Mouse (Mus musculus) frontal cortex, adult (tissue): ENCODE measurements around the gene Naa15.
A peak's percentile ranks its signal among the peaks of the same experiment; 100 is the strongest.
"Not testable (repeated sequence)": the region's sequence is repeated elsewhere in the genome, so short reads cannot be mapped to it uniquely, and the experiment has no call there.

Experiments
- ATAC-seq: cut with Nextera tagmentation; 2 replicates; pipeline ENCODE4 v1.9.2; 2017; ENCODE audit warnings: mild to moderate bottlenecking, moderate library complexity, mixed read lengths; ENCODE audit not compliant: low TSS enrichment

Gene Naa15

GRCm38 (mm10) chr3:51434364-51434763, 19.4 kb downstream of the Naa15 start:
- not testable (repeated sequence) for ATAC-seq

GRCm38 (mm10) chr3:51434871-51435595, 20.1 kb downstream of the Naa15 start:
- no peak for ATAC-seq

- ATAC-seq, result no peak
Observed at GRCm38 (mm10) chr3:51468530-51468929, 53.6 kb downstream of the Naa15 start.

GRCm38 (mm10) chr3:51475706-51476105, 60.8 kb downstream of the Naa15 start:
- ATAC-seq, result peak; percentile 62

- no peak for ATAC-seq
Observed at GRCm38 (mm10) chr3:51479893-51480292, 64.9 kb downstream of the Naa15 start.

- no peak for ATAC-seq
Observed at GRCm38 (mm10) chr3:51481059-51481458, 66.1 kb downstream of the Naa15 start.

GRCm38 (mm10) chr3:51481881-51482280, 66.9 kb downstream of the Naa15 start:
- no peak for ATAC-seq

GRCm38 (mm10) chr3:51482781-51483180, 67.8 kb downstream of the Naa15 start:
- ATAC-seq, result no peak

GRCm38 (mm10) chr3:51483741-51484359, 68.9 kb downstream of the Naa15 start, which contains the start of gene Rab33b:
Gene Rab33b, plus strand, starts transcription at chr3:51483920.
- peak; percentile 91 for ATAC-seq

GRCm38 (mm10) chr3:51484370-51484769, 69.4 kb downstream of the Naa15 start:
- ATAC-seq, result no peak

- ATAC-seq, result no peak
Observed at GRCm38 (mm10) chr3:51485347-51485746, 70.4 kb downstream of the Naa15 start.

GRCm38 (mm10) chr3:51486491-51487195, 71.7 kb downstream of the Naa15 start:
- no peak for ATAC-seq

GRCm38 (mm10) chr3:51490088-51490753, 75.3 kb downstream of the Naa15 start:
- peak; percentile 58 for ATAC-seq

- no peak for ATAC-seq
Observed at GRCm38 (mm10) chr3:51493272-51493838, 78.4 kb downstream of the Naa15 start.

GRCm38 (mm10) chr3:51494466-51494865, 79.5 kb downstream of the Naa15 start:
- ATAC-seq, result no peak

- no peak for ATAC-seq
Observed at GRCm38 (mm10) chr3:51495646-51496045, 80.7 kb downstream of the Naa15 start.

- ATAC-seq, result no peak
Observed at GRCm38 (mm10) chr3:51497978-51498377, 83.0 kb downstream of the Naa15 start.

- peak; percentile 74 for ATAC-seq
Observed at GRCm38 (mm10) chr3:51498659-51499058, 83.7 kb downstream of the Naa15 start.

- no peak for ATAC-seq
Observed at GRCm38 (mm10) chr3:51499876-51500275, 84.9 kb downstream of the Naa15 start.

- no peak for ATAC-seq
Observed at GRCm38 (mm10) chr3:51504385-51504952, 89.5 kb downstream of the Naa15 start.

GRCm38 (mm10) chr3:51505465-51505864, 90.5 kb downstream of the Naa15 start:
- peak; percentile 44; the same call in 1 of the 2 replicates for ATAC-seq
